Mouse (Mus musculus): ENCODE data around the gene Foxc2.

Gene Foxc2

DNA sequence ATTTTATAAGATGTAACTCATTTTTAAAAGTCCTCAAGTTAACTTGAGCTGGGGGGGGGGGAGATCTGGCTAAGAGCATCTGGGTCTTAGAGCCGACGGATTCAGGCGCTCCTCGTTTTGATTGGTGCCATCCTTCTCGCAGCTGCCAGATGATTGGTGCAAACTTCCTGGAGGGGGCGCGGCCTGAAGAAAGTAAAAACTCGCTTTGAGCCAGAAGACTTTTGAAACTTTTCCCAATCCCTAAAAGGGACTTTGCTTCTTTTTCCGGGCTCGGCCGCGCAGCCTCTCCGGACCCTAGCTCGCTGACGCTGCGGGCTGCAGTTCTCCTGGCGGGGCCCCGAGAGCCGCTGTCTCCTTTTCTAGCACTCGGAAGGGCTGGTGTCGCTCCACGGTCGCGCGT lies at the start of gene Foxc2:
Gene Foxc2 (plus strand): TSS at position 224 of the 400 bp plus-strand sequence.
- peak; percentile 37 to 66 for DNase-seq (ENCODE audit: low read depth in 2 of 2, low spot score in 2 of 2)

GRCm38 (mm10) chr8:121071454-121071853 lies 44.5 kb upstream of the Foxc2 start:
- no peak for DNase-seq (ENCODE audit: low read depth in 2 of 2, low spot score in 2 of 2)

- DNase-seq (ENCODE audit: low read depth in 2 of 2, low spot score in 2 of 2), result no peak
Observed at GRCm38 (mm10) chr8:121072406-121073130, 43.4 kb upstream of the Foxc2 start.

DNA sequence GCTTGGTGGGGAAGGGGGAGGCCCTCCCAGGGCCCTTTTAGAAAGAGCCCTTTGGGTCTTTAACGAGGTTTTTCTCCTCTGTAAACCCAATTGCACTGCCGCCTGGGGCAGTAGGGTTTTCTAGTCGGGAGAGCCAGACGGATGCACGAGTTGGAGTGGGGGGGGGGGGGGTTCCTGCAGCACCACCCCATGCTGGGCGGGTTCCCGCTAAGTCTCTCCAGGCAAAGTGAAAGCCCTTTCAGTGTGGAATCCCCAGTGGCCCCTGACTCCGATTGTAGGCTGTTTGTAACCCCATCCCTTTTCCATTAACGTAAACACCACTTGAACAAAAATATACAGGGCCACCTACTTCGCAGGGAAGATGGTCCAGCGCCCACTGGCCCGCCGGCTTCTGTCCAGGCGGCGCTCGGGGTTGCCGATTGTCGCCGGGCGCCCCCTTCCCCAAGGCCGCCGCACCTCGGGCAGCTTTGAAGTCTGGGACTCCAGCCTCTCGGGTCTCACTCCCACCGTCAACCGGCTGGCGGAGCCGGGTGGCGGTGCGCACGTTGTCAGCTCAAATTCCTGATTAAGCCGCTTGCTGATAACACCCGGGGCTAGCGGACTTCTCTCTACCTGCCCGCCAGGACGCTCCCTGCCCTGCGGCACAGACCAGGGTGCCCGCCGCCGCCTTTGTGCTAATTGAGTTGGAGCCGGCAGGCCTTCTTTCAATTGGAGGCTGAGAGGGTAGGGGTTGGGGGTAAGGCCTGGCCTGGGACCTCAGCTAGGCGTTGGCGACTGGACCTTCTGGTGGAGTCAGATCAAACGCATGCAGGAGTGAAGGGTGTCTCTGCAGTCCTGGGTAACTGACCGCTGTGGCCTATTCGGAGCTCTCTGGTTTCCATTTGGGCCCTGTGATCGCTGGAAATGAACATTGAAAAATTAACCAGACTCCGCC lies 42.5 kb upstream of the Foxc2 start:
- DNase-seq (ENCODE audit: low read depth in 2 of 2, low spot score in 2 of 2), result no peak

DNA sequence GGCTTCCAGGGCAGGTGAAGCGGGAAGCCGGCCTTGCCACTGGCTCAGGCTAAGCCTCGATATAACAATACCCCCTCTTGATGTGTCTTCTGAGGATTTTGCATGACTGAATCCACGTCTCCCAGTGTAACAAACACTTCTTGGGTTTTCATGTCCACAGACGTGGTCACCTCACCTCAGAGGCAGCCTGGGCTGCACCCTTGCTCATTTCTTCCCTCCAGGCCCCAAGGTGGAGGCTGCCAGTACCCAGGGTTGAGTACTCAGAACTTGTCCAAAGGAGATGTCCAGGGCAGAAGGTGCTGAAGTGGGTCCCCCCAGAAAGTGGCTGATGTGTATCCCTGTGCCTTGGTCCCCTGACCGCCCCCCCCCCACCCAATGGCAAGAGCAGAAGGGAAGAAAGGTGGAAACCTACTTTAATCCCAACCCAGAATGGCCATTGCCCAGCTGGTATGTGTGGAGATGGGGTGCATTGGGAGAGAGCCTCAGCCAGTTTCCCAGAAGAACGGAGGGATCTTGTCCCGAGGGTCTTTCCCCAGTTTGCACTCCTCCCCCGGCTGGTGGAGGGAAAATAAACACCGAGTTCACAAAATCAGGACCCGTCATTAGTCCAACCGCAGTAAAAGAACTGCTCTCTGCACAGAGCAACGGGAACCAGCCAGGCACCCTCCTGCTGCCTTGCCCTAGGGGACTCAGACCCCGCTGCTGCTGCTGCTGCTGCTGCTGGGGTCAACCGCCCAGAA lies 41.7 kb upstream of the Foxc2 start:
- DNase-seq (ENCODE audit: low read depth in 2 of 2, low spot score in 2 of 2), result no peak

DNA sequence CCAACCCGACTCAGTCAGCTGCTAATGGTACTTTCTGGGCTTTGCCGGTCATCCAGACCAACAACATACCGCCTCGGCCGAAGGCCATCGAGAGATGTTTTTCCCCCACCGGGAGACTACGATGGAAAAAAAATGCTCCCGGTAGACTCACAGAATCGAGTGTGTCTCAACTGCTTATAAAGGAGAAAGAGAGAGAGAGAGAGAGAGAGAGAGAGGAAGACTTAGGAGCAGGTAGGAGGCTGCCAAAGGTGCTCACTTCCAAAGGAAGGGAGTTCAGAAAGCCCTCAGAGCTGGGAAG lies 41.2 kb upstream of the Foxc2 start:
- DNase-seq (ENCODE audit: low read depth in 2 of 2, low spot score in 2 of 2), result no peak

GRCm38 (mm10) chr8:121075936-121076335 lies 40.0 kb upstream of the Foxc2 start:
- no peak for DNase-seq (ENCODE audit: low read depth in 2 of 2, low spot score in 2 of 2)

DNA sequence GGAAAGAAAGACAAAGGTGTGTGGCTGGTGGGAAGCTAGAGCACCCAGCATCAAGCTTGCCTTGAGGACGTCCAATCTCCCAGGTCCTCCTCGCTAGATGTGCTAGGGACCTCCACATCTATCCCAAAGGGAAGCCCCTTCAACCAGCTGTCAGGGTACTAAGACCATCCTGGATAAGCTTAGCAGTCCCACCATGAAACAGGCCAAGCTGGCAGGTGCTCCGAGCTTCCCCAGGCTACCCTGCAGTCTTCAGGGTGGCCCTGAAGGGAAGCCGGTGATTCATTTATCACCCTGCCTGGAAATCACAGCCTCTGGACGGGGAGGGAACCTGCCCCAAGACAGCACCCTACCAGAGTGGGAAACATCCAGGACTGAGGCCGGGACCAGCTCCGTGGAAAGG lies 39.4 kb upstream of the Foxc2 start:
- no peak for DNase-seq (ENCODE audit: low read depth in 2 of 2, low spot score in 2 of 2)

DNA sequence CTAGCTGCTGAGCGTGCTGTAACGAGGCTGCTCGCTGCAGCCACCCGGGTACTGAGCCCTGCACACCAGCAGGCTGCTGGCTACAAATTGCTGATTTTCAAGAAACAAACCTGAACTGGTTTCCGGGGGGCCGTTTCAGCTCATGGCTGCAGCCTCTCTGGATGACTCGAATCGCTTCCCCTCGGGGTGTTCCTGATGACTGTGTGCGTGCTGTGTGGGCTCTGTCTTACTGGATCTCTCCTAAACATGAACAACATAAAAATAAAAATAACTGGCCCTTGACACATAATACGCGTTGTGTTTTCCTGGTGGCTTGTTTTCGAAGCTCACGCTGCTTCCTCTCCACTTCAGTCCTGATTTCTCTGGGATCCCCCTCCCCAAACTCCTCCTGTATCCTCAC lies 37.2 kb upstream of the Foxc2 start:
- DNase-seq (ENCODE audit: low read depth in 2 of 2, low spot score in 2 of 2), result no peak

DNA sequence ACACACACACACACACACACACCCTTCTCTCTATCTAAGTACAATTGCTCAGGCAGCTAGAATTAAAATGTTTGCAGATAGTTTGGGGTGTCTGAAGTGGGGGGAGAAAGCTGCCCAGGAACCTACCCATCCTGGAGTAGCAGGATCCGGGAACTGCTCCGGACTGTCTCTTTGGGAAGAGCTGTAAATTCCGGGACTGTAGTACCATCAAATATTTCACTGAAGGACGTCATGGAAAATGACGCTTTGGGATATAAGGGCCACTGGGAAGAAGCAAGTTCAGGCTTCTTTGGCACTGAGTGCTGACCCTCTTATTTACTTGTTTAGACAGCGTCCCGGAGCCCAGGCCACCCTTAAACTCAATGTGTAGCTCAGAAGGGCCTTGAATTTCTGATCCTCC lies 36.8 kb upstream of the Foxc2 start:
- no peak for DNase-seq (ENCODE audit: low read depth in 2 of 2, low spot score in 2 of 2)

- DNase-seq (ENCODE audit: low read depth in 2 of 2, low spot score in 2 of 2), result no peak
Observed at GRCm38 (mm10) chr8:121079944-121080343, 36.0 kb upstream of the Foxc2 start.

DNA sequence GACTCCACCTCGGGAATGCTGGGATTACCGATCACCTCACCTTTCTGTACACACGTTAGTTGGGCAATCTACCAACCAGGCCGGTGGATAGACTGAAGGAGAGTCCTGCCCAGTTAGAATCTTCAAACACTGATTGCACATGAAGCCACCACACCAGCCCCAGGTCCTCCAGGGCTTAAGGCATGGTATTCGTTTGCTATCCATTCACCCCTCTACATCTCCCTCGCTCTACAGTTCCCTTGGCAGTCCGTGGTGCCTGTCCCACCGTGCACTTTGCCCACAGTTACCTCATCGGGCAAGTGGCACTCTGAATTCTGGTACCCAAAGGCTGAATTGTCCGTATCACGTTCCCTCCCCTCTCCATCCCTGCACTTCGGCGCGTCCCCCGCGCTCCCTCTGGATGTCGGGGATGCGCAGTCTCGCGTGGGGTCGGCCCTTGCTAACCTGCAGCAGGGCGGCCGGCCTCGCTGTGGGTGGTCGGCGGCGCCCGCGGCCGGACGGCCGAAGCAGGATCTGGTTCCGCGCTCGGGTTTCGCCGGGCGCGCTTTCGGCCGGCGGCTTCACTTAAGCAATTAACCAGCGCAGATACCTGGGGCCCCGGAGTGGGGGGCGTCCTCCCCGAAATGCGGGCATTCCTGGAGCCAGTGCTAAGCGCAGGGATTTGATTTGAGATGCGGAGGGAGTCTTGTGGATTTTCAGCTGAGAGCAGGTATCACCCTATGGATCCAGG lies 35.4 kb upstream of the Foxc2 start:
- DNase-seq (ENCODE audit: low read depth in 2 of 2, low spot score in 2 of 2), result no peak

GRCm38 (mm10) chr8:121081398-121081797 lies 34.6 kb upstream of the Foxc2 start:
- no peak for DNase-seq (ENCODE audit: low read depth in 2 of 2, low spot score in 2 of 2)

- DNase-seq (ENCODE audit: low read depth in 2 of 2, low spot score in 2 of 2), result no peak
Observed at GRCm38 (mm10) chr8:121082218-121083092, 33.5 kb upstream of the Foxc2 start.

GRCm38 (mm10) chr8:121083093-121083935 lies 32.7 kb upstream of the Foxc2 start:
- DNase-seq (ENCODE audit: low read depth in 2 of 2, low spot score in 2 of 2), result no peak

GRCm38 (mm10) chr8:121083936-121084209 lies 32.1 kb upstream of the Foxc2 start:
- DNase-seq (ENCODE audit: low read depth in 2 of 2, low spot score in 2 of 2), result no peak

DNA sequence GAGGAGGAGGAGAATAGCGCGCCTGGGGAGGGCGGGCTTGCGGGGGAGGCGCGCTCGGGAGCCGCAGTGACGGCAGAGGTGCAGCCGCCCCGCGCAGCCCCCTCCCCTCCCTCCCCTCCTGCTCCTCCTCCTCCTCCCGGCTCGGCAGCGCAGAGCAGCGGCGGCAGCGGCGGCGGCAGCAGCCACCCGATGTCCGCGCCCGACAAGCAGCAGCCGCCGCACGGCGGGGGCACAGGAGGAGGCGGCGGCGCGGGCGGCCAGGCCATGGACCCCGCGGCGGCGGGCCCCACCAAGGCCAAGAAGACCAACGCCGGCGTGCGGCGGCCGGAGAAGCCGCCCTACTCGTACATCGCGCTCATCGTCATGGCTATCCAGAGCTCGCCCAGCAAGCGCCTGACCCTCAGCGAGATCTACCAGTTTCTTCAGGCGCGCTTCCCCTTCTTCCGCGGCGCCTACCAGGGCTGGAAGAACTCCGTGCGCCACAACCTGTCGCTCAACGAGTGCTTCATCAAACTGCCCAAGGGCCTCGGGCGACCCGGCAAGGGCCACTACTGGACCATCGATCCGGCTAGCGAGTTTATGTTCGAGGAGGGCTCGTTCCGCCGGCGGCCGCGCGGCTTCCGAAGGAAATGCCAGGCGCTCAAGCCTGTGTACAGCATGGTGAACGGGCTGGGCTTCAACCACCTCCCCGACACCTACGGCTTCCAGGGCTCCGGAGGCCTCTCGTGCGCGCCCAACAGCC lies 31.6 kb upstream of the Foxc2 start, which contains the start of gene Foxf1:
Gene Foxf1 (plus strand): TSS at position 177 of the 742 bp plus-strand sequence.
- DNase-seq (ENCODE audit: low read depth in 2 of 2, low spot score in 2 of 2), result no peak

GRCm38 (mm10) chr8:121085011-121085410 lies 31.0 kb upstream of the Foxc2 start:
- no peak for DNase-seq (ENCODE audit: low read depth in 2 of 2, low spot score in 2 of 2)

GRCm38 (mm10) chr8:121085561-121085960 lies 30.4 kb upstream of the Foxc2 start:
- DNase-seq (ENCODE audit: low read depth in 2 of 2, low spot score in 2 of 2), result no peak
